Mouse (Mus musculus) intestine, embryonic 16.5 days (tissue): ENCODE data around the gene Cdiptos. TPM values are rescaled to one million over a fixed set of nuclear protein-coding genes. Genes with fewer than 3 reads are reported as not detected.
A peak's percentile ranks its signal among the peaks of the same experiment; 100 is the strongest.

ENCODE experiments used
- ATAC-seq: fragments of 200-750 bp; cut with Nextera tagmentation; 2 replicates; pipeline ENCODE4 v1.8.0; 2017; ENCODE audit warnings: moderate TSS enrichment, moderate library complexity
- H3K27ac ChIP-seq: fragments of 300-500 bp; sonication (generic); 2 replicates; pipeline ENCODE4 v1.5.1; 2014; ENCODE audit warnings: mild to moderate bottlenecking, low read length
- H3K27me3 ChIP-seq: fragments of 300-500 bp; sonication (generic); replicated peaks from 2 replicates; pipeline ENCODE4 v1.6.1; 2014; ENCODE audit warnings: low read length, control low read depth, mixed read lengths; ENCODE audit not compliant: control insufficient read depth, insufficient read depth
- H3K36me3 ChIP-seq: fragments of 300-500 bp; sonication (generic); 2 replicates; pipeline ENCODE4 v1.6.1; 2014; ENCODE audit warnings: low read length, control low read depth; ENCODE audit not compliant: control insufficient read depth, insufficient read depth
- H3K4me1 ChIP-seq: fragments of 300-500 bp; sonication (generic); 2 replicates; pipeline ENCODE4 v1.6.1; 2014; ENCODE audit warnings: low read length, control low read depth, mixed read lengths; ENCODE audit not compliant: control insufficient read depth, insufficient read depth
- H3K4me2 ChIP-seq: fragments of 300-500 bp; sonication (generic); 2 replicates; pipeline ENCODE4 v1.6.1; 2014; ENCODE audit warnings: low read depth, low read length, control low read depth
- H3K4me3 ChIP-seq: fragments of 300-500 bp; sonication (generic); 2 replicates; pipeline ENCODE4 v1.5.1; 2014; ENCODE audit warnings: mild to moderate bottlenecking, low read length
- H3K9ac ChIP-seq: fragments of 300-500 bp; sonication (generic); 2 replicates; pipeline ENCODE4 v1.6.1; 2014; ENCODE audit warnings: low read depth, low read length
- H3K9me3 ChIP-seq: fragments of 300-500 bp; sonication (generic); 2 replicates; pipeline ENCODE4 v1.6.1; 2016; ENCODE audit warnings: low read length, control low read depth; ENCODE audit not compliant: control insufficient read depth
- WGBS: fragments of 180-500 bp; shearing (Covaris S2); extraction: QIAGEN DNeasy Blood & Tissue Kit; methylation state at CpG from one replicate; pipeline ENCODE4 v1.1.7; 2014; 5-methylcytosine and 5-hydroxymethylcytosine counted together
- polyA plus RNA-seq: library from polyadenylated mRNA; unstranded; fragments of >200 nt; fragmentation: Nextera tagmentation; extraction: Ambion mirVana; gene quantifications from 2 replicates; pipeline ENCODE4 v1.2.1, GENCODE M21; 2015

Cdiptos gene
- polyA plus RNA-seq, result 1.3 and 1.6 TPM in 2 replicates

GRCm38 (mm10) chr7:126975950-126976866, at the start of gene Cdiptos:
Gene Cdiptos, minus strand, starts transcription at chr7:126976098.
- Histone ChIP-seq H3K27ac (peak within 1 kb of the TSS; percentile 98), H3K4me2 (peak within 1 kb of the TSS; percentile 69), H3K27me3 (no peaks in the 10 kb centered on the region), H3K9ac (peak within 1 kb of the TSS; percentile 99), H3K4me1 (peaks cover 10% of the 10 kb centered on the region; the same call in 1 of the 2 replicates), H3K9me3 (no peaks in the 10 kb centered on the region), H3K36me3 (peaks cover 24% of the 10 kb centered on the region), H3K4me3 (peak within 1 kb of the TSS; percentile 100)
- peak; percentile 93 for ATAC-seq
- under 1% methylated on average over 55 of the region's 55 CpGs for WGBS

- peak overlapping the region; percentile 92 for H3K4me2 ChIP-seq
- peak; percentile 45 for ATAC-seq
- peak overlapping the region; percentile 99 for H3K9ac ChIP-seq
- peak overlapping the region; percentile 95 for H3K27ac ChIP-seq
- peaks cover 52% of the 10 kb centered on the region for H3K4me1 ChIP-seq
- H3K27me3 ChIP-seq, result no peaks in the 10 kb centered on the region
- H3K9me3 ChIP-seq, result no peaks in the 10 kb centered on the region
- under 1% methylated on average over 30 of the region's 30 CpGs for WGBS
- peaks cover 7% of the 10 kb centered on the region for H3K36me3 ChIP-seq
- peak overlapping the region; percentile 69 for H3K4me3 ChIP-seq
Measured at GRCm38 (mm10) chr7:127024755-127025555, 49.1 kb upstream of the Cdiptos start.

GRCm38 (mm10) chr7:127023896-127024690, 48.2 kb upstream of the Cdiptos start:
- Histone ChIP-seq H3K4me2 (peak overlapping the region; percentile 92), H3K9ac (peak overlapping the region; percentile 99), H3K9me3 (no peaks in the 10 kb centered on the region), H3K4me3 (peak overlapping the region; percentile 69), H3K27me3 (no peaks in the 10 kb centered on the region), H3K36me3 (peaks cover 7% of the 10 kb centered on the region), H3K27ac (peak overlapping the region; percentile 95; the same call in 1 of the 2 replicates), H3K4me1 (peaks cover 61% of the 10 kb centered on the region)
- no peak for ATAC-seq
- WGBS, result 17% methylated on average over 19 of the region's 19 CpGs

- Histone ChIP-seq H3K27me3 (no peaks in the 10 kb centered on the region), H3K9ac (peak overlapping the region; percentile 99), H3K4me1 (peaks cover 67% of the 10 kb centered on the region), H3K4me3 (peak overlapping the region; percentile 69), H3K4me2 (peak overlapping the region; percentile 92), H3K27ac (0 out of 2 replicates have a peak overlapping the region, but pooled peaks have one; percentile 29), H3K36me3 (peaks cover 7% of the 10 kb centered on the region), H3K9me3 (no peaks in the 10 kb centered on the region)
- no peak for ATAC-seq
- 75% methylated on average over 13 of the region's 13 CpGs for WGBS
Measured at GRCm38 (mm10) chr7:127023272-127023691, 47.4 kb upstream of the Cdiptos start.

- no peaks in the 10 kb centered on the region for H3K27me3 ChIP-seq
- no peak for ATAC-seq
- peak overlapping the region; percentile 69; the same call in 1 of the 2 replicates for H3K4me3 ChIP-seq
- peaks cover 67% of the 10 kb centered on the region for H3K4me1 ChIP-seq
- H3K9me3 ChIP-seq, result no peaks in the 10 kb centered on the region
- H3K9ac ChIP-seq, result peak overlapping the region; percentile 99; the same call in 1 of the 2 replicates
- H3K36me3 ChIP-seq, result peaks cover 7% of the 10 kb centered on the region
- no peak overlapping the region for H3K27ac ChIP-seq
- 89% methylated on average over 6 of the region's 7 CpGs for WGBS
- H3K4me2 ChIP-seq, result peak overlapping the region; percentile 92
Measured at GRCm38 (mm10) chr7:127022528-127023271, 46.8 kb upstream of the Cdiptos start.

GRCm38 (mm10) chr7:127021563-127022527, 45.9 kb upstream of the Cdiptos start:
- Histone ChIP-seq H3K9ac (peak overlapping the region; percentile 71), H3K36me3 (peaks cover 7% of the 10 kb centered on the region), H3K9me3 (no peaks in the 10 kb centered on the region), H3K27me3 (no peaks in the 10 kb centered on the region), H3K4me1 (peaks cover 67% of the 10 kb centered on the region), H3K27ac (peak overlapping the region; percentile 68), H3K4me3 (peak overlapping the region; percentile 53), H3K4me2 (peak overlapping the region; percentile 83)
- WGBS, result 41% methylated on average over 5 of the region's 5 CpGs
- ATAC-seq, result no peak

GRCm38 (mm10) chr7:127020901-127021562, 45.1 kb upstream of the Cdiptos start, which contains the start of the genes Gm42742 and Prrt2:
Gene Gm42742, minus strand, starts transcription at chr7:127021097.
Gene Prrt2, minus strand, starts transcription at chr7:127021211.
- Histone ChIP-seq H3K36me3 (peaks cover 7% of the 10 kb centered on the region), H3K4me3 (peak within 1 kb of the TSS; percentile 53), H3K27me3 (no peaks in the 10 kb centered on the region), H3K9ac (peak within 1 kb of the TSS; percentile 71), H3K4me1 (peaks cover 67% of the 10 kb centered on the region), H3K4me2 (peak within 1 kb of the TSS; percentile 83), H3K9me3 (no peaks in the 10 kb centered on the region), H3K27ac (peak within 1 kb of the TSS; percentile 68)
- WGBS, result 1% methylated on average over 35 of the region's 37 CpGs
- ATAC-seq, result no peak
